Mouse (Mus musculus): ENCODE results near the gene Sec62. TPM values are rescaled to one million over a fixed set of nuclear protein-coding genes. Genes with fewer than 3 reads are reported as not detected.

Sec62 gene
- total and polyA plus RNA-seq, 3 experiments = 26.2 to 64.5 (median 56.6) TPM

DNA sequence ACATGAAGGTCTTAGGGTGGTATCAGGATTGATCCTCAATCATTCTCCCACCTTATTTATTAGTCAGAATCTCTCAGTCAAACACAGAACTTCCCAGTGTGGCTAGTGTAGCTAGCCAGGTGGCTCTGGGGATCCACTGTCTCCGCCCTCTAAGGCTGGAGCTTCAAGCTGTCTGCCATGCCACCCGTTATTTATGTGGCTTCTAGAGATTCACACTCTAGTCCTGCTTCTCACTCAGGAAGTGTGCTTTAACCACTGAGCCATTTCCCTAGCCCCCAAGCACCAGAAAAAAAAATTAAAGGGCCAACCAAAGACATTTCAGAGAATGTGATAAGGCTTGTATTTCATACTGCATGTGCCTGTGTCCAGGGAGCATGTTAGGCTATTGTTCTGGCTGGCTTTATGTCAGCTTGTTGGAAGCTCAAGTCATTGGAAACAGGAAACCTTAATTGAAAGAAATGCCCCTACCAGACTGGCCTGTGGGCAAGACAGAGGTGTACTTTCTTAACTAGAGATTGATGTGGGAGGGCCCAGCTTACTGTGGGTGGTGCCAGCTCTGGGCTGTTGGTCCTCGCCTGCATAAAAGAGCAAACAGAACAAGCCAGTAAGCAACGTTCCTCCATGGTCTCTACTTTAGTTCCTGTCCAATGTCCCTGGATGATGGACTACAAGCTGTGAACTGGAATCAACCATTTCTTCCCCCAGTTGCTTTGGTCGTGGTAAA is 71.2 kb downstream of the Sec62 start:
- TF ChIP-seq POLR2A (IDR thresholded peaks at IDR 0.05; ENCODE audit: low read depth, low read length) (no peak), KAT2A (IDR thresholded peaks at IDR 0.05; ENCODE audit: insufficient replicate concordance, low read length) (no peak), TCF12 (IDR thresholded peaks at IDR 0.05; ENCODE audit: low read depth, low read length) (no peak), CTCF (conservative IDR thresholded peaks at IDR 0.05 in 1 of 2, IDR thresholded peaks at IDR 0.05 in 1 of 2; ENCODE audit: low read depth in 2 of 2, low read length in 2 of 2) (no peak), CHD2 (IDR thresholded peaks at IDR 0.05; ENCODE audit: low read length) (no peak), USF2 (conservative IDR thresholded peaks at IDR 0.05; ENCODE audit: low read depth, low read length) (no peak), ZC3H11A (IDR thresholded peaks at IDR 0.05; ENCODE audit: low read depth, low read length) (no peak), USF1 (IDR thresholded peaks at IDR 0.05; ENCODE audit: low read depth, low read length) (no peak), SMC3 (IDR thresholded peaks at IDR 0.05; ENCODE audit: low read depth, low read length) (no peak), ZNF384 (IDR thresholded peaks at IDR 0.05; ENCODE audit: low read depth, low read length) (no peak), JUND (conservative IDR thresholded peaks at IDR 0.05; ENCODE audit: low read depth, low read length) (no peak), SIN3A (IDR thresholded peaks at IDR 0.05; ENCODE audit: low read length) (no peak), UBTF (IDR thresholded peaks at IDR 0.05; ENCODE audit: low read depth, low read length) (no peak), ELF1 (IDR thresholded peaks at IDR 0.05; ENCODE audit: low read depth, low read length) (no peak), HCFC1 (IDR thresholded peaks at IDR 0.05; ENCODE audit: low read depth, low read length) (no peak)
- no peak overlapping the region for H3K27ac ChIP-seq (ENCODE audit: insufficient read depth, low read depth)
- in situ Hi-C loops (cut with MboI; ENCODE audit: low pct_ligation_motif_present, low pct_unique_long_range_greater_than_20kb, low sequenced_read_pairs) = loop anchor here (25.0 kb wide), 2 partner anchors 98 to 273 kb away; partner anchors contain the start of genes Cldn11 and Phc3

DNA sequence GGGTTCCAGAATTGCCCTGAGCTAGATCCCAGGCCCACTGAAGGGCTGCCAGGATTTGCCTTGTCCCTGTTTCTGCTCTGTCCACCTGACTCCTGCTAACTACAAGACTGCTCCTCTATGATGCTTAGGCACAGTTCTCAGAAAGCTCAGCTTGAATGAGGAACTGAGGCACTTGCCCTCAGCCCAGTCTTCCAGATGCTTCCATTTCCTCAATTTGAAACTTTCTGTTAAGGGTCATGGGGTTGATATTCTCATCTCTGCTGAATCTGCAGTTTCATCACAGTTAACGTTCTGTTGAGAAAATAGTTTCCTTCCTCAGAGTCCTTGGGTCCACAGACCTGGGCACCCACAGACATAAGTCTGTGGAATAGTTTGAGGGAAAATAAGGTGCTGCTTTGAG is 72.0 kb downstream of the Sec62 start:
- no peaks in the 10 kb centered on the region for H3K27me3 ChIP-seq (replicated peaks)
- in situ Hi-C loops (cut with MboI; ENCODE audit: low pct_ligation_motif_present, low pct_unique_long_range_greater_than_20kb, low sequenced_read_pairs) = loop anchor here (25.0 kb wide), 2 partner anchors 98 to 273 kb away; partner anchors contain the start of genes Cldn11 and Phc3
- peak; percentile 67 for DNase-seq (ENCODE audit: extremely low read depth)
- no peaks in the 10 kb centered on the region for H3K79me2 ChIP-seq (replicated peaks; ENCODE audit: control insufficient read depth, extremely low read depth, insufficient read depth, poor library complexity, severe bottlenecking)
- H3K4me2 ChIP-seq (ENCODE audit: insufficient read depth, low read depth, poor library complexity, severe bottlenecking) = no peak overlapping the region
- H3K9ac ChIP-seq (ENCODE audit: insufficient read depth, low read depth) = no peak overlapping the region
- dilution Hi-C loops (cut with MboI; ENCODE audit: extremely low pct_ligation_motif_present, extremely low pct_unique_long_range_greater_than_20kb, low sequenced_read_pairs) = no loop called here
- no peaks in the 10 kb centered on the region for H3K9me3 ChIP-seq (replicated peaks; ENCODE audit: low read length)
- H3K4me1 ChIP-seq (ENCODE audit: control insufficient read depth in 1 of 2, insufficient read depth in 2 of 2) = peaks cover 23 to 33% of the 10 kb centered on the region in 2 experiments
- H3K36me3 ChIP-seq (replicated peaks in 1 of 2; ENCODE audit: control insufficient read depth in 1 of 2, insufficient read depth in 1 of 2, low read length in 1 of 2) = no peaks in the 10 kb centered on the region
- TF ChIP-seq IRF4 (IDR thresholded peaks at IDR 0.05; ENCODE audit: low read depth, low read length) = peak; percentile 70
- TF ChIP-seq MAFK (IDR thresholded peaks at IDR 0.05; ENCODE audit: insufficient replicate concordance, low read length) = peak; percentile 94
- TF ChIP-seq MEF2A (IDR thresholded peaks at IDR 0.05; ENCODE audit: borderline replicate concordance, low read depth, low read length) = no peak; the same call in 1 of the 2 replicates
- no peak for TF ChIP-seq NRF1 (IDR thresholded peaks at IDR 0.05; ENCODE audit: low read depth, low read length)
- 0 out of 2 replicates have a peak, but pooled peaks have one; percentile 10 for TF ChIP-seq ELF1 (IDR thresholded peaks at IDR 0.05; ENCODE audit: low read depth, low read length)
- peak; percentile 79 for TF ChIP-seq EP300 (IDR thresholded peaks at IDR 0.05; ENCODE audit: low read length)
- TF ChIP-seq ETS1 (conservative IDR thresholded peaks at IDR 0.05; ENCODE audit: low read depth, low read length) = peak; percentile 37; the same call in 1 of the 2 replicates
- 0 out of 2 replicates have a peak, but pooled peaks have one; percentile 7 for TF ChIP-seq CHD2 (IDR thresholded peaks at IDR 0.05; ENCODE audit: low read length)
- no peak overlapping the region for H3K27ac ChIP-seq (ENCODE audit: insufficient read depth, low read depth)
- H3K4me3 ChIP-seq (replicated peaks in 1 of 3; ENCODE audit: low read depth in 2 of 3, low read length in 2 of 3, poor library complexity in 1 of 3) = no peak overlapping the region

More for the DNA sequence above, 71.2 kb downstream of the Sec62 start:
- H3K9me3 ChIP-seq (replicated peaks; ENCODE audit: low read length) = no peaks in the 10 kb centered on the region
- dilution Hi-C loops (cut with MboI; ENCODE audit: extremely low pct_ligation_motif_present, extremely low pct_unique_long_range_greater_than_20kb, low sequenced_read_pairs) = no loop called here
- H3K9ac ChIP-seq (ENCODE audit: insufficient read depth, low read depth) = no peak overlapping the region
- peaks cover 23 to 29% of the 10 kb centered on the region in 2 experiments for H3K4me1 ChIP-seq (ENCODE audit: control insufficient read depth in 1 of 2, insufficient read depth in 2 of 2)
- no peak overlapping the region for H3K4me2 ChIP-seq (ENCODE audit: insufficient read depth, low read depth, poor library complexity, severe bottlenecking)
- no peaks in the 10 kb centered on the region for H3K27me3 ChIP-seq (replicated peaks)
- peak; percentile 14 for DNase-seq (ENCODE audit: extremely low read depth)
- no peaks in the 10 kb centered on the region for H3K79me2 ChIP-seq (replicated peaks; ENCODE audit: control insufficient read depth, extremely low read depth, insufficient read depth, poor library complexity, severe bottlenecking)
- no peak overlapping the region for H3K4me3 ChIP-seq (replicated peaks in 1 of 3; ENCODE audit: low read depth in 2 of 3, low read length in 2 of 3, poor library complexity in 1 of 3)
- no peaks in the 10 kb centered on the region for H3K36me3 ChIP-seq (replicated peaks in 1 of 2; ENCODE audit: control insufficient read depth in 1 of 2, insufficient read depth in 1 of 2, low read length in 1 of 2)

Data from CH12.LX (cell line).